Mouse (Mus musculus) liver, adult 2 months (tissue): ENCODE results near the gene Zc3hav1l.

Experiments
- CTCF ChIP-seq: fragments of 200-500 bp; IDR thresholded peaks from 2 replicates; pipeline ENCODE4 v1.5.1; 2011; ENCODE audit warnings: low read depth, low read length, control low read depth
- POLR2A ChIP-seq: fragments of 200-500 bp; IDR thresholded peaks from 2 replicates; pipeline ENCODE4 v1.6.1; 2011; ENCODE audit warnings: low read length, control low read depth; ENCODE audit not compliant: insufficient read depth; ENCODE audit errors: extremely low read depth

- no peak for TF ChIP-seq CTCF
- no peak for TF ChIP-seq POLR2A
These were observed 41.6 kb downstream of the Zc3hav1l start for GRCm38 (mm10) chr6:38257506-38257905.
